Mouse (Mus musculus): Measurements from ENCODE around the gene Ldlrap1.

Ldlrap1 gene

GRCm38 (mm10) chr4:134775234-134775944, 7.6 kb upstream of the Ldlrap1 start:
- no peak for DNase-seq

DNA sequence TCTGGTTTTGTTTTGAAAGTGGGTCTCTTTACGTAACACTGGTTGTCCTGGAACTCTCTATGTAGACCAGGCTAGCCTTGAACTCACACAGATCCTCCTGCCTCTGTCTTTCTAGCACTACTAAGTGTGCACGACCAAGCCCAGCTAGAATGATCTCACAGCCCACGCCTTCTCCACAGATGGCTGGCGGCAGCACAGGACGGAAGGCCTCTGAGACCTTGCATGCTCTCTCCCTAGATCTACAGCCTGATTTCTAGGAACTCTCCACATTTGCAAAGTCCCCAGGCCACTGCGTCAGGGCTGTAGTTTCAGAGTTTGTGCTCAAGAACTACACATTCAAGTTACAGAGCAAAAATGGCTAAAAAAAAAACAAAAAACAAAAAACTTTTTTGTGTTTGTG, 6.3 kb upstream of the Ldlrap1 start:
- DNase-seq = no peak

DNA sequence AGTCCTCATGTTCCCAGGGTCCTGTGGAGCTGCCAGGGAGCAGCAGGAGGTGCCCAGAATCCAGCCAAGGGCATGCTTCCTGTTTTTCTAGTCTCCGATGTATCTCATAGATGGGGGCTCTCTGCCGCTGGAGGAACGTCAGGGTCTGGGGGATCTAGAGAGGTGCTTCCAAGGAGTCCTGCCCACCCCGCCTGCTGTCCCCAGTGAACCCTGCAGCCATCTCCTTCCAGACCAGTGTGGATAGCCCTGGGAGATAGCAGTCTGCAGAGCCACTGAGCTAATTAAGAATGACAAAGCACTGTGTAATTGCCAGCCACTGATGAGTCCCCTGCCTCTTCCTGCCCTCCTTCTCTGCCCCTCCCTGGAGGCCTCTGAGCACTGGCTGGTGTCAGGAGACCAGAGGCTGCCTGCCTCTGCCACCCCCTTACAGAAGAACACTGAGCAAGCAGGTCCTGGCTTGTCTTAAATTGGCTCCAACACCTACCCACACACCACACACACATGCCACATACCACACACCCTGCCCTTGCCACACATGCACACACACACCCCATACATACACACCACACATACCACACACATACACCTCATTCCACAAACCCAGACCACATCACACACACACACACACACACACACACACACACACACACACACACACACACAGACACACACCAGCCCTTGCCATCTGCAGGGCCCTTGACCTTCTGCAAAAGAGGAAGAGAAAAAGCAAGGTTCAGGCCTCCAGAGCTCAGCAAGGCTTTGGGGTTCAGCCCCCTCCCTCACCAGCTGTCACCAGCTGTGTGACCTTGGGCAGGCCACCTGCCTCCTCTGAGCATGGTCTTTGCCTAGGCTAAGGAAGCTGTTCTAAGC, 5.2 kb upstream of the Ldlrap1 start:
- no peak for DNase-seq

GRCm38 (mm10) chr4:134769891-134770290, 2.1 kb upstream of the Ldlrap1 start:
- no peak for DNase-seq

- DNase-seq = no peak
Measured at GRCm38 (mm10) chr4:134769081-134769811, 1.4 kb upstream of the Ldlrap1 start.

DNA sequence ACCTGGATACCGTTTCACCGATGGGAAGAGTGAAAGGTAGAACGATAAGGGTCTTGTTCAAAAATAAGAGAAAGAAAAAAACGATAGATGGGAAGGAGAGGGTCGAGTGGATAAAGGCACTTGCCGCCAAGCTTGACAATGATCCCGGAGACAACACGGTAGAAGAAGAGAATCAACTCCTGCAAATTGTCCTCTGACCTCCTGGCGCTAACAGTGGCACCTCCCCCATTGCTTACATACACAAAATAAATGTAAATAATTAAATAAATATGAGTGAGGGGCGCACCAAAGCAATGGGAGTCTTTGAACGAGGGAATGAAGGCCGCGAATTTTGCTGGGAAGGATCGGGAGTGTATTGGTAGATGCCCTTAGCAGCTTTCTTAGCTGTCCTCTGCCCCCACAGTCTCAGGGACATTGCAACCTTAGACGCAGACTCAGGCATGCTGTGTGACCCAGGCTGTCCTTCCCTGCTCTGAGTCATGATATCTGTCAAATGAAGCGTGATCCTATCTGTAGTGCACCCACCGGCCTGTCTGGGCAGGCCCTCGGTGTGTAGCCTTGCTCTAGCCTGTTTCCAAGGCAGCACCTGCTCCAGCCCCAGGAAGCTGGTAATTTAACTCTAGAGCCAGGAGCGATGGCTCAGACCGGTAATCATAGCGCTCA, 533 bp upstream of the Ldlrap1 start:
- DNase-seq = no peak

GRCm38 (mm10) chr4:134766904-134767425, 859 bp downstream of the Ldlrap1 start:
- no peak for DNase-seq

DNA sequence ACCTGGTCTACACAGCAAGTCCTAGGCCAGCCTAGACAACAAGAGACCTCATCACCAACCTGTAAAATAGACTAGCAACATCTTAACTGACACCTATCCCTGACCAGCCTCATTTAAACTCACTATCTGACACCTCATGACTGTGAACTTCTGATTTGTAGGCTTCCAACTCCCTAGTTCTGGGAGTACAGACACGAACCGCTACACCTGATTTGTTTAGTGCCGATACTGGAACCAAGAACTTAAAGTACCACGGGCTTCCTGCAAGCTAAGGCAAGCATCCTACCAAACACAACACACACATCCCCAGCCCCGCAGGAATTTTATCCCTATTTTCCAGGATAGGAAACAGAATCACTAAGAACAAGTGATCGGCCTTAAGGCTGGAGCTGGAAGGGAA, 1.5 kb downstream of the Ldlrap1 start:
- no peak for DNase-seq

DNA sequence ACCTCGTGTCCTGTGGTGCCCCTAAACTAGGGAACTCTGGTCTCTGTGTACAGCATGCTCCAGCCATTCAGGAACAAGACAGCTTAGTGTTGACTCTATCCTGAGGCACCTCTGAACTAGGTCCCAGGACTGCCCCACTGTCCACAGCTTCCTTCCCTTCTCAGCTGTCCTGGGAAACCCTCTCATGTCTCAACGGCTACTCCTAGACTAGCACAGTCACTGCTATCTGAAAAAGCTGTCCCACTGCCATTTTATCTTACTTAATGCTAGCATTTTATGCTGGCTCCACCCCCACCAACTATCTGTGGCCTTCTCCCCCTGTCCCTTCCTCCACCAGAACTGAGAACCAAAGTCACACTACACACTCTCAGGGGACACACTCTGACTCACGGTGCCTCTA, 3.5 kb downstream of the Ldlrap1 start:
- DNase-seq = no peak

DNA sequence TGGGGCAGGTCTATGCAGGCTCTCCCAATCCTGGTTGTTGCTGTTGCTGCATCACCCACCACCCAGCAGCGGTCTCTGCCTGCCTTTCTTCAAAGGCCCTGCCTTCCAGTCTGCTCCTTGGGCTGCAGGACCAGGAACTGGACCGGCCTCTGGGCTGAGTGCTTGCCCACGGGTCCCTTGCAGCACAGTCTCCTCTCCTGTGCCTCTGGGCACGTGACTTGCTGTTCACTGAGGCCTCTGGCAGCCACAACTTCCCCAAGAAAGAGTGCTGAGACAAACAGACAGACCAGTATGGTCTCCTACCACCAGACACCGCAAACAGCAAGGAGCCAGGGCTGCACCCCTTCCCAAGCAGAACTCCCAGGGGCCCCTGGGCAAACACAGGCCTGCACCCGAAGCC, 5.5 kb downstream of the Ldlrap1 start:
- no peak for DNase-seq

- DNase-seq = no peak
Measured at GRCm38 (mm10) chr4:134760793-134761201, 7.0 kb downstream of the Ldlrap1 start.

- no peak for DNase-seq
Measured at GRCm38 (mm10) chr4:134760281-134760680, 7.5 kb downstream of the Ldlrap1 start.

- DNase-seq = no peak
Measured at GRCm38 (mm10) chr4:134759564-134759963, 8.3 kb downstream of the Ldlrap1 start.

GRCm38 (mm10) chr4:134758922-134759321, 8.9 kb downstream of the Ldlrap1 start:
- DNase-seq = no peak

GRCm38 (mm10) chr4:134758367-134758766, 9.5 kb downstream of the Ldlrap1 start:
- no peak for DNase-seq

GRCm38 (mm10) chr4:134756953-134757352, 10.9 kb downstream of the Ldlrap1 start:
- no peak for DNase-seq

DNA sequence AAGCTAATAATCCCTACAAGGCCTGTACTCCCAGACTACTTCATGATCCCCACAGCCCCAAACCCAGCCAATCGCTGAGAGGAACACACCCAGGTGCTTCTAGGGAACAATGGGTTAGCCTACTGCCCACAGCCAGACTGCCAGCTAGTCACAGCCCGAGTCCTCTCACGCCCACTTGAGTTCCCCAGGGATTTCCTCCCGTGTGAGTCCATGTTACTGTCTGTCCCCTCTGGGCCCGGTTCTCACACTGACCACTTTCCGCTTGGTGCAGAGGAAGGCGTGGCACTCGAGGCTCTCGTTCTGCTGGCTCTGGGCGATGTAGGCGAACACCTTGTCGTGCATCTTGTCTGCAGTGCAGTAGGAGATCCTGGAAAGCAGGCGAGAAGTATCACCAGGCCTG, 12.9 kb downstream of the Ldlrap1 start:
- DNase-seq = no peak

GRCm38 (mm10) chr4:134754371-134754770, 13.5 kb downstream of the Ldlrap1 start:
- no peak for DNase-seq

GRCm38 (mm10) chr4:134753516-134754261, 14.1 kb downstream of the Ldlrap1 start:
- DNase-seq = no peak

- DNase-seq = no peak
Measured at GRCm38 (mm10) chr4:134752911-134753426, 14.9 kb downstream of the Ldlrap1 start.

GRCm38 (mm10) chr4:134751682-134752380, 16.0 kb downstream of the Ldlrap1 start:
- DNase-seq = no peak
